Mouse (Mus musculus): ENCODE measurements at regions not wholly inside any gene's neighbourhood (a gene's known extent, or its start where the extent isn't known, plus 50 kb on each side); places are given as distances from the start of the nearest gene placed in this dataset.

DNA sequence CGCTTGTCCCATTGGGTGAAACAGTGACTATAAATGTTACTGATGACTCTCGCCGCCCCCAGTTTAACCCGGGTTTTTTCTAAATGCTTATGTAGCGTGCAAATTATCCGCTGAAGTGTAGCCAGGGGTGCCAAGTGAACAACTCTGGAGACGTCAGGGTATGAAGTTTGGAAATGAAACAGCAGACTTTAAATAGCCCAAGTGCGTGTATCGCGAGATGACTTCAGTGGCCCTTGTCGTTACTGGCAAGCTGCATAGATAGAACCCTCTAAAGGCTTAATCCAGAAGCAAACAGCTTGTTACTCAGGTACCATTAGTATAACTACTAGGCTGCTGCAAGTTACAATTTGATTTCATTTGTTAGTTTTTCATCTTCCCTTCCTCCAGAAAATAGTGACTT, 192.1 kb upstream of the Eya4 start:
- H3K9ac ChIP-seq (ENCODE audit: low read length) = no peak overlapping the region
- no peaks in the 10 kb centered on the region for H3K27me3 ChIP-seq (ENCODE audit: control insufficient read depth, insufficient read depth, low read length)
- no peaks in the 10 kb centered on the region for H3K36me3 ChIP-seq (ENCODE audit: control insufficient read depth, insufficient read depth)
- 60% methylated on average over 11 of the region's 11 CpGs for WGBS
- no peaks in the 10 kb centered on the region for H3K9me3 ChIP-seq (replicated peaks; ENCODE audit: control insufficient read depth, low read length)
- H3K4me2 ChIP-seq (ENCODE audit: low read depth, low read length) = peak overlapping the region; percentile 50
- H3K4me3 ChIP-seq (ENCODE audit: low read length) = peak overlapping the region; percentile 21; the same call in 1 of the 2 replicates
- no peak overlapping the region for H3K27ac ChIP-seq (ENCODE audit: low read length)
- no peaks in the 10 kb centered on the region for H3K4me1 ChIP-seq (ENCODE audit: control insufficient read depth, insufficient read depth, low read length)
- no peak for ATAC-seq (replicated peaks; ENCODE audit: extremely low read depth, insufficient read depth, low FRiP score)

GRCm38 (mm10) chr10:23541914-23542313, 191.3 kb upstream of the Eya4 start:
- Histone ChIP-seq H3K27me3 (ENCODE audit: control insufficient read depth, insufficient read depth, low read length) (no peaks in the 10 kb centered on the region), H3K4me3 (ENCODE audit: low read length) (no peak overlapping the region), H3K36me3 (ENCODE audit: control insufficient read depth, insufficient read depth) (no peaks in the 10 kb centered on the region), H3K27ac (ENCODE audit: low read length) (no peak overlapping the region), H3K4me2 (ENCODE audit: low read depth, low read length) (peak overlapping the region; percentile 50; the same call in 1 of the 2 replicates), H3K9ac (ENCODE audit: low read length) (no peak overlapping the region), H3K9me3 (replicated peaks; ENCODE audit: control insufficient read depth, low read length) (no peaks in the 10 kb centered on the region), H3K4me1 (ENCODE audit: control insufficient read depth, insufficient read depth, low read length) (no peaks in the 10 kb centered on the region)
- 47% methylated on average over 5 of the region's 5 CpGs for WGBS
- ATAC-seq (replicated peaks; ENCODE audit: extremely low read depth, insufficient read depth, low FRiP score) = no peak

DNA sequence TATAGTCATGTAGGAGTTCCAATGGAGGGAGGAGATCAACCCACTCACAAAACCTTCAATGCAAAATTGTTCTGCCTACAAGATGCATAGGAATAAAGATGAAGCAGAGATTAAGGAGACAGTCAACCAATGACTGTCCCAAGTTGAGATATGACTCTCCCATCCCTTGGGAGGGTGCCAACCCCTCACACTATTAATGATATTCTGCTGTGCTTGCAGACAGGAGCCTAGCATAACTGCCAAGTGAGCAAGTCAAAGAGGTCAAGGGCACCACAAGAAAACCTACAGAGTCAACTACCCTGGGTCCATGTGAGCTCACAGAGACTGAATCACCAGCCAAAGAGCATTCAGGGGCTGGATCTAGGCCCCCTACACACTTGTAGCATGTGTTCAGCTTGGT, 184.1 kb upstream of the Eya4 start:
- Histone ChIP-seq H3K27ac (ENCODE audit: low read length) (no peak overlapping the region), H3K36me3 (ENCODE audit: control insufficient read depth, insufficient read depth) (no peaks in the 10 kb centered on the region), H3K4me3 (ENCODE audit: low read length) (no peak overlapping the region), H3K4me2 (ENCODE audit: low read depth, low read length) (no peak overlapping the region), H3K9me3 (replicated peaks; ENCODE audit: control insufficient read depth, low read length) (no peaks in the 10 kb centered on the region), H3K27me3 (ENCODE audit: control insufficient read depth, insufficient read depth, low read length) (no peaks in the 10 kb centered on the region), H3K4me1 (ENCODE audit: control insufficient read depth, insufficient read depth, low read length) (no peaks in the 10 kb centered on the region), H3K9ac (ENCODE audit: low read length) (no peak overlapping the region)
- no peak for ATAC-seq (replicated peaks; ENCODE audit: extremely low read depth, insufficient read depth, low FRiP score)

DNA sequence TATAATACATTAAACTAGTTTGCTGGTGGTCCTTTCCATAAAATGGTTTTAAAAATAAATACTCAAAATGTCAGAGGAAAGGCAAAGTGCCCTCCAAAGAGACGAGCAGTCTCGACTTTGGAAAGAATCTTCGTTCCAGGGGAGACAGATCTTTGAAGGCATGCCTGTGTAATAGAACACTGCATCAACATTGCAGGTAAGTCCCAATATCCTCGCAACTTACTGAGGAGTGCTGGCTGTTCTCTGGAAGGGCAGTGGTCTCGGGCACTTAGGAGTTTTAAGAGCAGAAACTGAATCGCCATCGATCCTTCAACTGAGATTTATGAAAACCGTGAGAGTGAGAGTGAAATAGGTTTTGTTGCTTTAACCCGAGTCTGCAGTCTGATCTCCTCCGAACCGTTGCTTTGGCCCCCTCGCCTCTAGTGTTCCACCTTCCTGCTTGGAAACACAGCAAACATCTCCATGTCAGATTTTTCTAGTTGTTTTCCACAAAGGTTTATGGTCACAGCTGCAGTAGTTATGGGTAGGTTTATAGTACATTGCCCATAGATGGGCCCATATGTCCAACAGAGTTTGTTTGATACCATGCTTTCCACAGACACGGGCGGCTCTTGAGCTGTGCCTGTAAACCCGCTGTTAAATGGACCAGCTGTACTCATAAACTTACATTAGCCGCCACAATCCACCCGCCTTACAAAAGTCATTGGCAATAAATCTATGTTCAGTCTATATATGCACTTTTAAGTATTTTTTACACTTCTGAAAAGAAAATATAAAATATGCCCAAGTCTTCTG, 181.6 kb upstream of the Eya4 start:
- Histone ChIP-seq H3K27me3 (ENCODE audit: control insufficient read depth, insufficient read depth, low read length) (no peaks in the 10 kb centered on the region), H3K27ac (ENCODE audit: low read length) (no peak overlapping the region), H3K9ac (ENCODE audit: low read length) (no peak overlapping the region), H3K36me3 (ENCODE audit: control insufficient read depth, insufficient read depth) (no peaks in the 10 kb centered on the region), H3K4me1 (ENCODE audit: control insufficient read depth, insufficient read depth, low read length) (no peaks in the 10 kb centered on the region), H3K4me2 (ENCODE audit: low read depth, low read length) (no peak overlapping the region), H3K4me3 (ENCODE audit: low read length) (no peak overlapping the region), H3K9me3 (replicated peaks; ENCODE audit: control insufficient read depth, low read length) (no peaks in the 10 kb centered on the region)
- ATAC-seq (replicated peaks; ENCODE audit: extremely low read depth, insufficient read depth, low FRiP score) = no peak
- WGBS = 83% methylated on average over 17 of the region's 17 CpGs

DNA sequence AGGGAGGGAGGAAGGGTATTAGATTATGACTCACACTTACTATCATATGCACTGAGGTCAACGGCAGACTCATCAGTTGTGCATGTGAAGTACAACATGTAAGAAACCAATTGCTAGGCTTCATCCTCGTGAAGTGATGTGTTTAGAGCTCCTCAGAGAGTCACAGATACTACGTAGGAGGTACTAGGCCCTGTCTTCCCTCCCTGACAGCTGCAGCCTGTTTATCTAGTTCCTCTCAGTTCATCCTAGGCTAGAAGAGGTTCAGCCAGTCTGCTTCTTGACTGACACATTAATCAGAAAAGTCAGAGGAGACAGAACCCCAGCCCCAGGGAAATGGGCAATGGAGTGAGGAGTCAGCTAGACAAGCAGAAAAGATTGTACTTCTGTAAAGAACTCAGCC, 180.1 kb upstream of the Eya4 start:
- H3K4me1 ChIP-seq (ENCODE audit: control insufficient read depth, insufficient read depth, low read length) = no peaks in the 10 kb centered on the region
- 61% methylated on average over 3 of the region's 3 CpGs for WGBS
- H3K27me3 ChIP-seq (ENCODE audit: control insufficient read depth, insufficient read depth, low read length) = no peaks in the 10 kb centered on the region
- no peak overlapping the region for H3K9ac ChIP-seq (ENCODE audit: low read length)
- H3K4me2 ChIP-seq (ENCODE audit: low read depth, low read length) = no peak overlapping the region
- no peaks in the 10 kb centered on the region for H3K9me3 ChIP-seq (replicated peaks; ENCODE audit: control insufficient read depth, low read length)
- no peak overlapping the region for H3K4me3 ChIP-seq (ENCODE audit: low read length)
- ATAC-seq (replicated peaks; ENCODE audit: extremely low read depth, insufficient read depth, low FRiP score) = no peak
- H3K36me3 ChIP-seq (ENCODE audit: control insufficient read depth, insufficient read depth) = no peaks in the 10 kb centered on the region
- no peak overlapping the region for H3K27ac ChIP-seq (ENCODE audit: low read length)

GRCm38 (mm10) chr10:23526796-23527195, 176.2 kb upstream of the Eya4 start:
- Histone ChIP-seq H3K4me2 (ENCODE audit: low read depth, low read length) (no peak overlapping the region), H3K4me1 (ENCODE audit: control insufficient read depth, insufficient read depth, low read length) (no peaks in the 10 kb centered on the region), H3K4me3 (ENCODE audit: low read length) (no peak overlapping the region), H3K9me3 (replicated peaks; ENCODE audit: control insufficient read depth, low read length) (no peaks in the 10 kb centered on the region), H3K27ac (ENCODE audit: low read length) (no peak overlapping the region), H3K27me3 (ENCODE audit: control insufficient read depth, insufficient read depth, low read length) (no peaks in the 10 kb centered on the region), H3K36me3 (ENCODE audit: control insufficient read depth, insufficient read depth) (no peaks in the 10 kb centered on the region), H3K9ac (ENCODE audit: low read length) (no peak overlapping the region)
- ATAC-seq (replicated peaks; ENCODE audit: extremely low read depth, insufficient read depth, low FRiP score) = no peak

DNA sequence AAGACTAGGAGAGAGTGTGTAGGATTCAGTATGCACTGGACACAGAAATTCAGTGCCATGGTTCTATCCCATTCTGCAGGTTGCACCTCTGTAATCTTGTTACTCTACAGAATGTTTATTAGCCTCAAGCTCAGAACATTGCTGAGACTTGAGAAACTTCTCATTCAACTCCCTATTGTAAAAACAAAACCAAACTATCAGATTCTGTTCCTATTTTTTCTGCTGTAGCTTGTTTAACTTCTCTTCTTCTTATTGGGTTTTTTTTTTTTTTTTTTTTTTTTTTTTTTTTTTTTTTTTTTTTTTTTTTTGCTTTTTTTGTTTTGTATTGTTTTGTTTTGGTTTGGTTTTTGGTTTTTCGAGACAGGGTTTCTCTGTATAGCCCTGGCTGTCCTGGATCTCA, 172.1 kb upstream of the Eya4 start:
- no peak overlapping the region for H3K27ac ChIP-seq (ENCODE audit: low read length)
- no peak overlapping the region for H3K4me3 ChIP-seq (ENCODE audit: low read length)
- H3K9ac ChIP-seq (ENCODE audit: low read length) = no peak overlapping the region
- no peak for ATAC-seq (replicated peaks; ENCODE audit: extremely low read depth, insufficient read depth, low FRiP score)
- H3K9me3 ChIP-seq (replicated peaks; ENCODE audit: control insufficient read depth, low read length) = no peaks in the 10 kb centered on the region
- H3K27me3 ChIP-seq (ENCODE audit: control insufficient read depth, insufficient read depth, low read length) = no peaks in the 10 kb centered on the region
- H3K4me2 ChIP-seq (ENCODE audit: low read depth, low read length) = no peak overlapping the region
- no peaks in the 10 kb centered on the region for H3K4me1 ChIP-seq (ENCODE audit: control insufficient read depth, insufficient read depth, low read length)
- 50% methylated on average over 1 of the region's 1 CpGs for WGBS
- H3K36me3 ChIP-seq (ENCODE audit: control insufficient read depth, insufficient read depth) = no peaks in the 10 kb centered on the region

GRCm38 (mm10) chr10:23493647-23494046, 143.1 kb upstream of the Eya4 start:
- Histone ChIP-seq H3K4me1 (ENCODE audit: control insufficient read depth, insufficient read depth, low read length) (no peaks in the 10 kb centered on the region), H3K36me3 (ENCODE audit: control insufficient read depth, insufficient read depth) (no peaks in the 10 kb centered on the region), H3K27ac (ENCODE audit: low read length) (no peak overlapping the region), H3K9me3 (replicated peaks; ENCODE audit: control insufficient read depth, low read length) (no peaks in the 10 kb centered on the region), H3K4me3 (ENCODE audit: low read length) (no peak overlapping the region), H3K4me2 (ENCODE audit: low read depth, low read length) (no peak overlapping the region), H3K27me3 (ENCODE audit: control insufficient read depth, insufficient read depth, low read length) (no peaks in the 10 kb centered on the region), H3K9ac (ENCODE audit: low read length) (no peak overlapping the region)
- ATAC-seq (replicated peaks; ENCODE audit: extremely low read depth, insufficient read depth, low FRiP score) = no peak
- WGBS = 73% methylated on average over 7 of the region's 7 CpGs

DNA sequence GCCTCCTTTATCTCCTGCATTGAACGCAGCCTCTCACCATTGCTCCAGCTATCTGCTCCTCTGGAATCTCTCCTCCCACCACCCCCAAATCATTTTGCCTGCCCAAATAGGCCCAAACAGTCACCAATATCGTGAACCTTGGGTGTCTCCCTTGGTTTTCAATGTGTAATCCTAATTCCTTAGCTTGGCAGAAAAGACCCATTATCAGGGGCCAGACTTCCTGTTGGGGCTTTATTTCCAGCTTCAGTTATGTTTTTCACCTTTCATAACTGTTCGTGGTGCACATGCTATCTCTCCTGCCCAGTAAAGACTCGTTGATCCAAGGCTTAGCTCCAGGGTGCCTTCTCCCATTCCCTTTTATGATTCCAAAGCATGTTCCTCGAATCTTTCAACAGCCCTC, 142.4 kb upstream of the Eya4 start:
- no peak overlapping the region for H3K9ac ChIP-seq (ENCODE audit: low read length)
- no peak overlapping the region for H3K4me2 ChIP-seq (ENCODE audit: low read depth, low read length)
- H3K36me3 ChIP-seq (ENCODE audit: control insufficient read depth, insufficient read depth) = no peaks in the 10 kb centered on the region
- ATAC-seq (replicated peaks; ENCODE audit: extremely low read depth, insufficient read depth, low FRiP score) = no peak
- H3K4me1 ChIP-seq (ENCODE audit: control insufficient read depth, insufficient read depth, low read length) = no peaks in the 10 kb centered on the region
- H3K9me3 ChIP-seq (replicated peaks; ENCODE audit: control insufficient read depth, low read length) = no peaks in the 10 kb centered on the region
- 39% methylated on average over 5 of the region's 5 CpGs for WGBS
- no peaks in the 10 kb centered on the region for H3K27me3 ChIP-seq (ENCODE audit: control insufficient read depth, insufficient read depth, low read length)
- H3K27ac ChIP-seq (ENCODE audit: low read length) = no peak overlapping the region
- H3K4me3 ChIP-seq (ENCODE audit: low read length) = no peak overlapping the region
